Mouse (Mus musculus): ENCODE data around the gene Llph.

The Llph gene

DNA sequence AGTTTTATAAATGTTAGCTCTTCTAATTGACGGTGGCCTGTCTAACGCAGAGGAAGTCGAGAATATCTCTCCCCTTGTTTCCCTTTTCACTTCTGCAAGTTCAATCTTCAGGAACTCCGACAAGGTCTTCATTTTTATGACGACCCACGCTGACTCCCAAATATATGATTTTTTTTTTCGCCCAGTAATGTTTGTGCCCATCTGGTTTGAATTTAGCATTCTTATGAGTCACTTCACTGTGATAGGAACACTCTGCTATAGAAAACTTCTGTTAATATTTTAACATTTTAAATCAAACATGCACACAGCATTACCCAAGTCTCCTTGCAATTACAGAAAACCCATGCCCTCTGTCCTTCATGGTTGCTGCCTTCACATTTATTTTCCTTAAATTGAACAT, 46.5 kb downstream of the Llph start:
- DNase-seq (ENCODE audit: low spot score in 2 of 2), result no peak

DNA sequence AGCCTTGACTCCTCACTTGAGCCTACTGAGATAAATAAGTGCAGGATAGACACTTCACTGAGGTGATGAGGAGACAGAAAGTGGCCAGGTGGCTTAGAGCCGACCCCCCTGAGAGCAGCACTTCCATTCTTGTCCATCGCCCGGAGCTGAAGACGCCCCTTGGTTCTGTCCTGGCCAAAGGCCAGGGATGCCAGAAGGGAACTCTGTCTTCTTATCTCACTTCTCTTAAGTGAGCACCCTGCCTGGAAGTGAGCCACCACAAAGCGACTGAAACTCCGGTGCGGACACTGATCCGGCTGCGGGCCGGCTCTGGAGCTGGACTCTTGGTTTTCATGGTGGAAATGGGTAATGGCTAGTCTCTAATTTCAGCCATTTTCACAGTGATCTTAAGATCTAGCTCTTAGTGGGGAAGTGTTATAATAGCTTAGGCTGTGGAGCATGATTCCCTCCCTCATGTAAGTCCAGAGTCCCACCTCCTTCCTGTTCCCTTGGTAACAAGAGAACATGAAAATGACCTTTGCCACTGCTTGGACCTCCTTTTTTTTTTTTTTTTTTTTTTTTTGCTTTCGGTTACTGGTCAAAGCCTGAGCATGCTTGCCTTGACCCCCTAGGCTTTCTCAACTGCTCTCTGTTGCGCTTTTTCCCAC, 52.7 kb downstream of the Llph start:
- DNase-seq (ENCODE audit: low spot score in 2 of 2), result no peak

DNA sequence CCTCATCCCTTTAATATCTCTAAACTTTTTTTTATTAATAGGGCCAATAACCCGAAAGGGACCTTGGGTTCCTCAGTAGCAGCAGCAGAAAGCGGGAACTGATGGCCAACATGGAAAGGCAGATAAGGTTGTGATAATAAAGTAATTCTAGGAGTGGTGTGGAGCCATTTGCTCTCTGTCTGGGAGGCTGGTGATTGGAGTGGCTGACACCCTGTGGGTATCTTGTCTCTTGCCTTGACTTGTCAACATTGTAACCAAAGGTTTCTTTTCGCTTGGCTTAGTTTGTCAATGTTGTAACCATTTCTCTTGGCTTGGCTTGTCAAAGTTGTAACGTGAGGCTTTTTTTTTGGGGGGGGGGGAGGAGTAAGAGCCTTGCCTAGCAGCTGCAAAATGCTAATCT, 53.5 kb downstream of the Llph start:
- no peak for DNase-seq (ENCODE audit: low spot score in 2 of 2)

DNA sequence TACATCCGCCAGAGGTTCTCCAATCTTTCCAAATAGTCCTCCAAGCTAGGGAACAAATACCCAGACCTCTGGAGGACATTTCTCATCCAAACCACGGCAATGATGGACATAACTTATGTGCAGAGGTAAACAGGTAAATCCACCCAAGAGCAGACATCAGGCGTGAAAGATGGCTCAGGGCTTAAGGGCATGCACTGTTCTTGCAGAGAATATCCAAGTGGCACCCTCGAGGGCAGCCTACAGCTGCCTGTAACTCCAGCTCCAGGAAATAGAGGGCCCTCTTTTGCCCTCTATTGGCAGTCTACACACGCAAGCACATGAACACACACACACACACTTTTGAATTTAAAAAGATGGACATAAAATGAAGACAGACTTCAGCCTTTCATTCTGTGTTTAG, 54.8 kb downstream of the Llph start:
- DNase-seq (ENCODE audit: low spot score in 2 of 2), result no peak

All from spleen, postnatal 4 days (tissue).